Mouse (Mus musculus) mouse embryonic stem cell (cell line): ENCODE data around the gene Cerkl.

Experiments used
- in situ Hi-C, 2 experiments: fragments of 300-500 bp; cut with MboI; formaldehyde crosslinking; loops; 1 replicate in 1 of 2; 3 replicates in 1 of 2; pipeline ENCODE4 v1.14.3; 2019 to 2020; ENCODE audit warnings: low sequenced_read_pairs in 2 of 2, low pct_unique_long_range_greater_than_20kb in 1 of 2, mixed read lengths in 1 of 2; ENCODE audit not compliant: unreplicated experiment in 1 of 2

The Cerkl gene

GRCm38 (mm10) chr2:79456575-79457349, at the start of gene Cerkl, which contains the start of gene Neurod1:
TSS of gene Cerkl (minus strand) at chr2:79456785.
TSS of gene Neurod1 (minus strand) at chr2:79456751.
- in situ Hi-C loops, result no loop called here

- in situ Hi-C loops, result loop anchor here (5.0 kb wide), 2 partner anchors 127 to 132 kb away; no protein-coding TSS in a partner anchor
Observed at GRCm38 (mm10) chr2:79498990-79499755, 42.6 kb upstream of the Cerkl start.

GRCm38 (mm10) chr2:79485127-79485526, 28.5 kb upstream of the Cerkl start:
- in situ Hi-C loops, result no loop called here

DNA sequence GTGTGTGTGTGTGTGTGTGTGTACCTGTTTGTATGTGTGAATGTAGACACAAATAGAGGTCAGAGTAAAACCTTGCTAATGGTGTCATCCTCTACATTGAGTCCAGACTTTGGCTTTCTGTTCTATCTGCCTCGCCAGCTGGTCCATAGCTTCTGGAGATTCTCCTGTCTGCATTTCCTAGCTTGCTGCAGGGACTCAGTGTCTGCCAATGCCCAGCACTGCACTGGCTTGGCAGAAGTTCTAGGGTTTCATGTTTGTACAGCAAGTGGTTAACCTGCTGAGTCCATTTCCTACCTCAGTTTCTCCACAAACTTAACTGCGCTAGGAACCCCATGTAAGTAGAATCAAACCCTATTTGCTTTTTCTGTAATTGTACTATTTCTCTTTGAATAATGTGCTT, 25.9 kb upstream of the Cerkl start:
- in situ Hi-C loops, result no loop called here

- in situ Hi-C loops, result no loop called here
Observed at GRCm38 (mm10) chr2:79462411-79462810, 5.8 kb upstream of the Cerkl start.

DNA sequence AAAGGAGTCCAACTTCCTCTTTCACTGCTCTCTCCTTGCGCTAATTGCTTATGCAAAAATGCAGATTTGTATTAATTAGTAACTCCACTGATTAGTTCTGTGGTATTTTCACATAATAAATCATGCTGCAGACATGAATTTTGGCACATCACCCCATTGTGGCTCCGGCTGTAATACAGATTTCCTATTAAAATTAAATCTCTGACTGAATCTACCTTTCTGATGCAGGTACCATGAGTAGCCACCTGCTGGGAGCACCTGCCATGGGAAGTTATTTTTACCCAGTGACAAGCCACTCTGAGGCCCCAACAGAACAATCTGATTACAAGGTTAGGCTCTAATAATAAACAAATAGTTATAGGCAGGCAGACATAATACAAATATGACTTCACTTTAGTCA, 5.3 kb upstream of the Cerkl start:
- in situ Hi-C loops, result no loop called here

DNA sequence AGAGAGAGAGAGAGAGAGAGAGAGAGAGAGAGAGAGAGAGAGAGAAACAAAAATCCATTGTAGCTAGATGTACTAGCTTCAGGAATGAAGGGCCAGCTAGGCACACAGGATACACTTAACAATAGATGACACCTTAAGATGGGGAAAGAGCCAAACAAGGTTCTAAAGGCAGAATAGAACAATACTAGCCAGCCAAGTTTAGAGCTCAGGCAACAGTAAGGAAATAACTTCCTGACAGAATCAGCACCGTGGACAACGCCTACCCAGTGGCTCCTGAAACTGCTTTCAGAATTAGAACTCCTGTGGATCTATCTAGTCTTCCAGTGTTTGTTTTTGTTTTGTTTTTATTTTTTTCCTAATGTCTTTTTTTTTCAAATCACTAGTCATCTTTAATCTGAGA, 4.0 kb upstream of the Cerkl start:
- in situ Hi-C loops, result no loop called here

GRCm38 (mm10) chr2:79460107-79460506, 3.5 kb upstream of the Cerkl start:
- in situ Hi-C loops, result no loop called here

DNA sequence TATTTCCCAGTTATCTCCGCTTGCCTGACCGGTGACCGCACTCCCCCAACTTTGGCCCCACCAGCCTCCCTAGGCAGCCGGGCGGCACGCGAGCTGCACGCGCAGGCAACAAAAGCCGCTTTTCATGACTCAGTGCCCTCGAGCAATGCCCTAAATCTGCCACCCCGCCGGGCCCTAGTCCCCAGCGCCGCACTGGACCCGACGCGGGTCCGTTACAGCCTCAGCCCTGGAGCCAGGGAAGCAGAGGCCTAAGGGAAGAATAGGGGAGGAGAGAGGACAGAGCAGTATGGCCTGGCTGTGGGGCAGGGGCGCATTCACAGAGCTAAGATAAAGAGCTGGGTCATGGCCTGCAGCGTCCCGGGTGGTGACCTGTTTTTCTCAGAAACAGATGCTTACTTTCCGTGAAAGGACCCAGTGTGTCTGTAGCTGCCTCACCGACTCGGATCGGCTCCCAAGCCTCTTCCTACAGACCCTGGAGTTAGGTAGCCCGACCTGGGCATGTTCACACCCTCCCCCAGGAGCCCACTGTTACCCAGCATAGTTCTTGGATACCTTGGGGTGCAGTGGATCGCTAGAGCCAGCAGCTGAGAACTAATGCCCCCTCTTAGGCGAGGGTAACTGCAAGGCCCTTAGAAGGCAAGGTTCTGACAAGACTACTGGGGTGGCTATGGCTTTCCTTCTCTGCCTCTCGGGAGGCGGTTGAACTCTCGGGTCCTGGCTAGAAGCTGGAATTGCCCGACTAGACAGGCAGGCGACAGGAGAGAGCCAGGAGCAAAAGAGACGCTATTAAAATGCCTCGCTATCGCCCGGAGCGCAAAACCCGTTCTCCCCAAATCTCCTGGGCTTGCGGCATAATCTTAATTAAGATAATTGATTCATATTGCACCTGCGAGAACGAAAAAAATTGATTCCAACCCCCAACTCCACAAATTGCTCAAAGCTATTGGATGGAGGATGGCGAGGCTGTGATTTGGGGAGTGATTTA, 2.8 kb upstream of the Cerkl start:
- in situ Hi-C loops, result no loop called here

DNA sequence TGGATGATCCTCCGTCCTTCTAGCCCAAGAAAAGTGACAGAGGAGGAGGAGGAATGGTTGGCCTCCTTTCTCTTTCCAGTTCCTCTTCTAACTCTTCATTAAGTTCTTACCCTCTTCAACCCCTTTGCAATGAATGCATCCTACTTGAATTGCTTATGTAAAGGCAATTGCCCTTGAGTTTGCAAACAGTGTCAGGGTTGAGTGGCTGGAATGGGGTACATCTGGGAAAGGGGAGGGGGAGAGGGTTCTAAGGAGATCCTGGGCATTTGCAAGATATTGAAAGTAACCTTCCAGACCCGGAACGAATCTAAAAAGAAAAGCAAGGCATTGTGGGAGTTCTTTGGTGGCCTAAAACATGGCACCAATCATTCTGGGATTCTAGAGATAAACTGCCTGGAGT, 1.3 kb upstream of the Cerkl start:
- in situ Hi-C loops, result no loop called here

DNA sequence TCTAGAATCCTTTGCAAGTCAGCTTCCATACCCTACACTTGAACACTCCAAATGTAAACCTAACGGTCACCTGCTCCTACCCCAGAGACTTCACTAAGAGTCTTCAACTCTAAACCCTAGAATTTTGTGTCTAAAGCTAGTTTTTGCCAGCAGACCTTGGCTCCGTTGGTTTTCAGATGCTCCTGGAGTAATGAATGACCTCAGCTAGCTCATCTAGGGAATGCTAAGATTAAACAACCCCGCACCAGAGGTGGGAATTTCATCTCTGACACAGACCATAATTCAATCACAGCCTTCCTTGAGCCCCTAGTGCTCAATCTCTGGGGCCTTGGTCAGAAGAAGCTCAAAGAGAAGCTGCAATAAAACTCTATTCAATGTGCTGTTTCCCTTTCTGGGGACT, 849 bp upstream of the Cerkl start:
- in situ Hi-C loops, result no loop called here

- in situ Hi-C loops, result no loop called here
Observed at GRCm38 (mm10) chr2:79455646-79456045, 939 bp downstream of the Cerkl start.

GRCm38 (mm10) chr2:79454786-79455446, 1.7 kb downstream of the Cerkl start:
- in situ Hi-C loops, result no loop called here

DNA sequence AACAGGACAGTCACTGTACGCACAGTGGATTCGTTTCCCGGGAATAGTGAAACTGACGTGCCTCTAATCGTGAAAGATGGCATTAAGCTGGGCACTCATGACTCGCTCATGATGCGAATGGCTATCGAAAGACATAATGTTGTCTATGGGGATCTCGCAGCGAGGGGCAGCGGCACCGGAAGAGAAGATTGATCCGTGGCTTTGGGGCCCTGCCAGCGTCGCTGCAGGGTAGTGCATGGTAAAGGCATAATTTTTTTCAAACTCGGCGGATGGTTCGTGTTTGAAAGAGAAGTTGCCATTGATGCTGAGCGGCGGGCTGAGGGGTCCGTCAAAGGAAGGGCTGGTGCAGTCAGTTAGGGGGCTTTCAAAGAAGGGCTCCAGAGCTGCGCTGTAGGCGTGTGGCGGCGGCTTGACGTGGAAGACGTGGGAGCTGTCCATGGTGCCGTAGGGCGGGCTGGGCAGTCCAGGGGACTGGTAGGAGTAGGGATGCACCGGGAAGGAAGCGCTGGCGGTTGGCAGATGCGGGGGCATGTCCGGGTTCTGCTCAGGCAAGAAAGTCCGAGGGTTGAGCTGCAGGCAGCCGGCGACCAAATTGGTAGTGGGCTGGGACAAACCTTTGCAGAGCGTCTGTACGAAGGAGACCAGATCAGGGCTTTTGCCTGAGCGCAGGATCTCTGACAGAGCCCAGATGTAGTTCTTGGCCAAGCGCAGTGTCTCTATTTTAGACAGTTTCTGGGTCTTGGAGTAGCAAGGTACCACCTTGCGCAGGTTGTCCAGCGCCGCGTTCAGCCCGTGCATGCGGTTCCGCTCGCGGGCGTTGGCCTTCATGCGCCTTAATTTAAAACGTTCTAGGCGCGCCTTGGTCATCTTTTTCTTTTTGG, 2.4 kb downstream of the Cerkl start:
- in situ Hi-C loops, result no loop called here

- in situ Hi-C loops, result no loop called here
Observed at GRCm38 (mm10) chr2:79451438-79451837, 5.1 kb downstream of the Cerkl start.

GRCm38 (mm10) chr2:79450684-79451394, 5.7 kb downstream of the Cerkl start:
- in situ Hi-C loops, result no loop called here

- in situ Hi-C loops, result no loop called here
Observed at GRCm38 (mm10) chr2:79449371-79449770, 7.2 kb downstream of the Cerkl start.
